Mouse (Mus musculus) ES-Bruce4 (cell line): Measurements from ENCODE around the gene Zbtb20.

Source experiments
- CTCF ChIP-seq: IDR thresholded peaks from one replicate; pipeline ENCODE4 v1.8.1; 2011; ENCODE audit warnings: low read depth, low read length
- POLR2A ChIP-seq: IDR thresholded peaks from one replicate; pipeline ENCODE4 v1.8.1; 2011; ENCODE audit warnings: low read length; ENCODE audit not compliant: insufficient read depth

GRCm38 (mm10) chr16:43174815-43175214 is 299.1 kb downstream of the Zbtb20 start:
- TF ChIP-seq POLR2A (no peak), CTCF (no peak)
